Mouse (Mus musculus) myocyte (in vitro differentiated cells): ENCODE results near the gene Zfp451. TPM values are rescaled to one million over a fixed set of nuclear protein-coding genes. Genes with fewer than 3 reads are reported as not detected.

Experiments used
- H3K27me3 ChIP-seq: one replicate; pipeline ENCODE4 v1.6.1; 2011; ENCODE audit not compliant: control insufficient read depth, insufficient read depth, insufficient read length
- H3K36me3 ChIP-seq: one replicate; pipeline ENCODE4 v1.6.1; 2011; ENCODE audit not compliant: control insufficient read depth, insufficient read depth
- H3K4me2 ChIP-seq: one replicate; pipeline ENCODE4 v1.6.1; 2011; ENCODE audit warnings: low read depth, control low read depth
- H3K4me3 ChIP-seq: one replicate; pipeline ENCODE4 v1.5.1; 2011; ENCODE audit warnings: mild to moderate bottlenecking, control low read depth, moderate library complexity
- H3K79me2 ChIP-seq: one replicate; pipeline ENCODE4 v1.6.1; 2011; ENCODE audit not compliant: control insufficient read depth, insufficient read depth
- H3ac ChIP-seq: one replicate; pipeline ENCODE4 v1.6.1; 2011; ENCODE audit not compliant: control insufficient read depth, insufficient read length
- CEBPB ChIP-seq: IDR thresholded peaks from 2 replicates; pipeline ENCODE4 v1.6.1; 2011; ENCODE audit warnings: mild to moderate bottlenecking, moderate library complexity; ENCODE audit not compliant: poor library complexity, insufficient read depth, severe bottlenecking
- E2F4 ChIP-seq: IDR thresholded peaks from one replicate; pipeline ENCODE4 v1.6.1; 2011; ENCODE audit warnings: mild to moderate bottlenecking, control low read depth, moderate library complexity; ENCODE audit not compliant: insufficient read depth
- MAX ChIP-seq: IDR thresholded peaks from one replicate; pipeline ENCODE4 v1.6.1; 2011; ENCODE audit warnings: low read depth, mild to moderate bottlenecking, control low read depth
- MYOD1 ChIP-seq, 3 experiments: IDR thresholded peaks; one replicate each; pipeline ENCODE4 v1.6.1; 2011; ENCODE audit warnings: control low read depth in 2 of 3, low read depth in 2 of 3, mild to moderate bottlenecking in 2 of 3, moderate library complexity in 1 of 3; ENCODE audit not compliant: insufficient read length in 2 of 3, control insufficient read depth in 1 of 3
- MYOG ChIP-seq, 3 experiments: IDR thresholded peaks; one replicate each; pipeline ENCODE4 v1.6.1; 2011; ENCODE audit warnings: control low read depth in 2 of 3, low read depth in 2 of 3, mild to moderate bottlenecking in 2 of 3; ENCODE audit not compliant: insufficient read length in 2 of 3, control insufficient read depth in 1 of 3, insufficient read depth in 1 of 3
- POLR2A ChIP-seq: IDR thresholded peaks from one replicate; pipeline ENCODE4 v1.6.1; 2011; ENCODE audit warnings: low read depth, mild to moderate bottlenecking, control low read depth, moderate library complexity; ENCODE audit not compliant: insufficient read length
- POLR2AphosphoS2 ChIP-seq: IDR thresholded peaks from one replicate; pipeline ENCODE4 v1.6.1; 2011; ENCODE audit warnings: low read depth, control low read depth; ENCODE audit not compliant: insufficient read length
- REST ChIP-seq: IDR thresholded peaks from one replicate; pipeline ENCODE4 v1.6.1; 2011; ENCODE audit warnings: mild to moderate bottlenecking, control low read depth, moderate library complexity; ENCODE audit not compliant: insufficient read depth, insufficient read length
- SRF ChIP-seq: IDR thresholded peaks from one replicate; pipeline ENCODE4 v1.6.1; 2011; ENCODE audit warnings: low read depth; ENCODE audit not compliant: control insufficient read depth, insufficient read length
- TCF12 ChIP-seq: IDR thresholded peaks from one replicate; pipeline ENCODE4 v1.6.1; 2011; ENCODE audit warnings: mild to moderate bottlenecking, control low read depth; ENCODE audit not compliant: poor library complexity, insufficient read depth, severe bottlenecking
- TCF3 ChIP-seq: IDR thresholded peaks from one replicate; pipeline ENCODE4 v1.6.1; 2011; ENCODE audit warnings: low read depth, control low read depth; ENCODE audit not compliant: insufficient read length
- USF1 ChIP-seq: IDR thresholded peaks from one replicate; pipeline ENCODE4 v1.6.1; 2011; ENCODE audit warnings: low read depth, mild to moderate bottlenecking, control low read depth, moderate library complexity
- polyA plus RNA-seq: library from polyadenylated mRNA; unstranded; fragments of >200 nt; fragmentation: generic; extraction: Trizol; gene quantifications from one replicate; pipeline ENCODE4 v1.2.1, GENCODE M21; 2012; ENCODE audit warnings: missing spikeins

Gene Zfp451
- polyA plus RNA-seq, 1 experiment = 4.9 TPM

DNA sequence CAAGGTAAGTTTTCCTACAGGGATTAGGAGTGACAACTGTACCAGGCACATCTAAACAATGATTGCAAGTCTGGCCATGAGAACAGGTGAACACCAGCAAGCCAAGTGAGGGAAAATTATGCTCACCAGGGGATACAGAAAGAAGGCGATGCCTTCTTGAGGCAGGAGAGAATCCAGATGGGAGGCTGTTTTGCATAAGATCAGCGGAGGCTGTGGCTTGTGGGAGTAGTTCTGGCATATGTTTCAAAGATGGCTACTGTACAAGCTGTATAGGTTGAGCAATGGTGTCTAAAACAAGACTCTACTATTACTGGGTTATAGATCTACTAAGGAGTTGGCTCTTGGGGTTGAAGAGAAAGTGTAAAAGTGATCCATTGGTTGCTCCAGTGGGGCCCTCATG, 3.5 kb upstream of the Zfp451 start:
- Histone ChIP-seq H3K79me2 (peaks cover 10% of the 10 kb centered on the region), H3K4me2 (no peak overlapping the region), H3K36me3 (no peaks in the 10 kb centered on the region), H3K27me3 (no peaks in the 10 kb centered on the region), H3ac (no peak overlapping the region), H3K4me3 (no peak overlapping the region)
- TF ChIP-seq SRF = no peak
- no peak for TF ChIP-seq USF1
- no peak for TF ChIP-seq REST
- no peak for TF ChIP-seq TCF12
- no peak for TF ChIP-seq POLR2AphosphoS2
- no peak for TF ChIP-seq MYOG (IDR thresholded peaks at IDR 0.05; ENCODE audit: control insufficient read depth in 1 of 3, insufficient read depth in 1 of 3, insufficient read length in 2 of 3, low read depth in 2 of 3)
- TF ChIP-seq E2F4 = no peak
- TF ChIP-seq TCF3 = no peak
- TF ChIP-seq MYOD1 (IDR thresholded peaks at IDR 0.05; ENCODE audit: control insufficient read depth in 1 of 3, insufficient read length in 2 of 3, low read depth in 2 of 3) = no peak
- TF ChIP-seq CEBPB = no peak
- no peak for TF ChIP-seq POLR2A
- TF ChIP-seq MAX = no peak

GRCm38 (mm10) chr1:33813495-33813867, 914 bp downstream of the Zfp451 start:
- Histone ChIP-seq H3K79me2 (peaks cover 54% of the 10 kb centered on the region), H3ac (peak overlapping the region; percentile 55), H3K36me3 (peaks cover 27% of the 10 kb centered on the region), H3K4me3 (peak overlapping the region; percentile 61), H3K27me3 (no peaks in the 10 kb centered on the region), H3K4me2 (peak overlapping the region; percentile 88)
- TF ChIP-seq CEBPB (no peak), MYOG (IDR thresholded peaks at IDR 0.05; ENCODE audit: control insufficient read depth in 1 of 3, insufficient read depth in 1 of 3, insufficient read length in 2 of 3, low read depth in 2 of 3) (no peak), POLR2AphosphoS2 (no peak), MYOD1 (IDR thresholded peaks at IDR 0.05; ENCODE audit: control insufficient read depth in 1 of 3, insufficient read length in 2 of 3, low read depth in 2 of 3) (no peak), E2F4 (no peak), USF1 (no peak), TCF12 (no peak), MAX (no peak), POLR2A (no peak)

GRCm38 (mm10) chr1:33803323-33803722, 11.1 kb downstream of the Zfp451 start:
- peaks cover 51% of the 10 kb centered on the region for H3K36me3 ChIP-seq
- no peak for TF ChIP-seq REST
- no peak for TF ChIP-seq CEBPB
- TF ChIP-seq POLR2A = no peak
- TF ChIP-seq TCF3 = no peak
- no peak for TF ChIP-seq SRF
- TF ChIP-seq MAX = no peak
- no peak for TF ChIP-seq E2F4
- TF ChIP-seq MYOD1 (IDR thresholded peaks at IDR 0.05; ENCODE audit: control insufficient read depth in 1 of 3, insufficient read length in 2 of 3, low read depth in 2 of 3) = no peak
- TF ChIP-seq TCF12 = no peak
- TF ChIP-seq MYOG (IDR thresholded peaks at IDR 0.05; ENCODE audit: control insufficient read depth in 1 of 3, insufficient read depth in 1 of 3, insufficient read length in 2 of 3, low read depth in 2 of 3) = no peak
- no peak for TF ChIP-seq POLR2AphosphoS2
- TF ChIP-seq USF1 = no peak
- no peaks in the 10 kb centered on the region for H3K27me3 ChIP-seq
- H3K79me2 ChIP-seq = peaks cover 89% of the 10 kb centered on the region
- no peak overlapping the region for H3K4me3 ChIP-seq
- H3K4me2 ChIP-seq = no peak overlapping the region
- H3ac ChIP-seq = no peak overlapping the region

DNA sequence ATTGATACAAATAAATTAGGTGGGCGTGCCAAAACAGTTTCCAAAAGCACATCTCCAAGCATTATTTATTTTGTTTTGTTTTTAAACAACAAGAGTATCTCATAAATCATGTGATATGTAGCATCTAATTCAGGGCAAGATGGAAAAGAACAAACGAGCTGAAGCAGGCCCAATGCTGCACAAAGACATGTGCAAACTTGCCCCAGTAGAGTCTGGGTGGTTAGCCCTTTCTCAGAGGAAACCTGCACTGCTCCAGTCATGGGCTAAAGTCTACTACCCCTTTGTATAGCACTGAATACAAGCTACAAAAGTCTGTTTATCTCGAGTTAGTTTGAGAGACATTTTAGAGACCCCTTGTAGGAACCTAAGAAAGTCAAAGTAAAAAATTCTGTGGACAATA, 14.8 kb downstream of the Zfp451 start:
- peaks cover 29% of the 10 kb centered on the region for H3K36me3 ChIP-seq

More for the DNA sequence above, 14.8 kb downstream of the Zfp451 start:
- H3K4me3 ChIP-seq = no peak overlapping the region
- no peak overlapping the region for H3ac ChIP-seq
- no peaks in the 10 kb centered on the region for H3K27me3 ChIP-seq
- H3K79me2 ChIP-seq = peaks cover 89% of the 10 kb centered on the region
- no peak overlapping the region for H3K4me2 ChIP-seq
- TF ChIP-seq POLR2AphosphoS2 (no peak), MYOG (IDR thresholded peaks at IDR 0.05; ENCODE audit: control insufficient read depth in 1 of 3, insufficient read depth in 1 of 3, insufficient read length in 2 of 3, low read depth in 2 of 3) (no peak), REST (no peak), TCF12 (no peak), MYOD1 (IDR thresholded peaks at IDR 0.05; ENCODE audit: control insufficient read depth in 1 of 3, insufficient read length in 2 of 3, low read depth in 2 of 3) (no peak), USF1 (no peak), SRF (no peak), TCF3 (no peak), MAX (no peak), E2F4 (no peak), POLR2A (no peak), CEBPB (no peak)
